Mouse (Mus musculus): Measurements from ENCODE around the gene Gng8.
A peak's percentile ranks its signal among the peaks of the same experiment; 100 is the strongest.

Gng8 gene

DNA sequence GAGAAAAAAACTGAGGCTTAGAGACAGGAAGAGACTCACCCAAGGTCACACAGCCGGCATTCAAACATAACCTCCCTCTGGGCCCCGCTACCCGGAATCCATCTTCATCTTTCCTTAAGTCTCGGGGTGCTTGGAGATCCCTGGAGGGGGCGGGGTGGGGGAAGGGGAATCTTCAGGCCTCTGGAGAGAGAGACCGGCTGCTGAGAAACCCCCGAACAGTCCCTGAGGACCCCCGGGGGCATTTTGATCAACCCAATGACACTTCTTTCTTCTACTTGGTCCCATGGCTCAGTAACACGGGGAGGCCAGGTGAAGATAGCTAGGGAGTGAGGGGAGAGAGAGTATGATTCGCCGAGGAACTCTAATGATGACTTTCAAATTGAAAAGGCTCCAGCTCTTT lies 15.6 kb upstream of the Gng8 start:
- no peak for DNase-seq (ENCODE audit: low read depth, low spot score)

DNA sequence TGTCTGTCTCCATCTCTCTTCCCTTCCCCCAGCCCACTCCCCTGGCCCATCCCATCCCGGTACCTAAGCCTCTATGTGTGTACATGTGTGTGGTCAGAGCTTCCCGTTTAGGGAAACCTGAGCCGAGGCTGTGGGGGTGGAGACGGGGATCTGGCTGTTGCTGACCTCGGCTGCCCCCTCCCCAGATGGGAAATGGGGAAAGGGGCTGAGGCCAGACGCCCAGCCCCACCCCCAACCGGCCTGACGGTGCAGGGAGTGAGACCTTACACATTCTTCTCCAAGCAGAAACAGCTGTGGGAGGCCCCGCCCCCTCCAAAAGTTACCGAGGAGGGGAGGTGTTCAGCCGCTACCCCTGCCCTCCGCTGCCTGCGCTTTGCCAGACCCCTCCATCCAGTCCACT lies 15.0 kb upstream of the Gng8 start:
- DNase-seq (ENCODE audit: low read depth, low spot score), result no peak

DNA sequence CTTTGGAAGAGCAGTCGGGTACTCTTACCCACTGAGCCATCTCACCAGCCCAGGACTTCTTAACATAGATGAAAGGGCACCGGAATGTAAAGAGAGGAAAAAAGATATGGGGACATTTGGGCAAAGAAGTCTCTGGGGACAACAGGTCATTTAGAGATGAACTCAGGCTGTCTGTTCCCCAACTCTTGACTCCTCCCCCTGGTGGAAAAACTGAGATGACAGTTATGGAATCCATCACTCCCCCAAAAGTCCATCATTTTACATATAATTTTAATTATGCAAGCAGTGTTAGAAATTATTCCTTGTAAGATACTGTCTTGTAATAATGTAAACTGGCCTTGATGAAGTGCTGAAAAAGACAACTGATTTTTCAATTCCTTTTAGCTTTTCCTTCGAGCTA lies 13.9 kb upstream of the Gng8 start:
- no peak for DNase-seq (ENCODE audit: low read depth, low spot score)

DNA sequence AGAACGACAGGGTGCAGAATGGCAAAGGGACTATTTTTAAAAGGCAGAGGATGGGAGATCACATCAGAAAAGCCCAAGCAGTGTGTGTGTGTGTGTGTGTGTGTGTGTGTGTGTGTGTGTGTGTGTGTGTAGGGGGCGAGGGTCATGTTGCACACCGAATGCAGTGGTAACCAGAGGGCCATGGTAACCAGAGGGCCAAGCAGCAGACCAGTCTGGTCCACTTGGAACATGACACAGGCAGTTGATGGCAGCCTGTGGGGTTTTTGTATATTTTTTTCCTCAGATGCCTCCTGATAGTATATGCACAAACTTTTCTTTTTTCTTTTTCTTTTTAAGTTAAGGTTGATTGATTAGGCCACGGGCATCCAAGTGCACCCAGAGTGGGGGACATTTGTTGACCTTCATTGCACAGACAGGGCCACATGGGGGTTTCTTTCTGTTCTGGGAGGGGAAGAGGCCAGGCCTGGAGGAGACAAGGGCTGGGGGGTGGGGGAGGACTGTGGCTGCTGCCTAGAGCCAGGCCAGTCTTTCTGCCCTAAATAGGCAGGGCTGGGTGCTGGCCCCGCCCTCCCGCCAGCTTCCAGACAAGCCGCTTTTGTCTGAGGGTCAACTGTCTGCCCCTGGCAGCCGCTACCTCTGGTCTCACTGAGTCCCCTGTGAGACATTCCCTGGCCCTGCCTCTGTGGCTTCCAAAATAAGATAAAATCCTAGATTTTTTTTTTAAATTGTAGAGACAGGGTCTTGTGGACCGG lies 11.6 kb upstream of the Gng8 start:
- DNase-seq (ENCODE audit: low read depth, low spot score), result peak; percentile 46

DNA sequence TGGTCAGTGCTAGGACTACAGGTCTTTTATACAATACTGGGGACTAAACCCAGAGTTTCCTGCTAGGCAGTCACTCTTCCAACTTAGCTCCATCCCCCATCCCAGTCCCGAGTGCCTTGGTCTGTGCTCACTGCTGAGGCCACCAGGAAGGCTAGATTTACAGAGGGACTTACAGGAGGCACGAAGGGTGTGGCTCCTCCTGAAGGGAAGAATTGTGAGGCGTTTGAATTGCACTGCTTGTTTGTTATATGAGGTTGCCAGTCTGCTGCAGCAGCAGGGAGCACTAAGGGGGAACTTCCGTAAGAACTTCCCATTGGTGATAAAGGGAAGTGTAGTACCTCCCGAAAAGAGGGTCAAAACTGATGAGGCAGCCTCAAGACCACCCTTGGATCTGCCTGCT lies 11.0 kb upstream of the Gng8 start:
- no peak for DNase-seq (ENCODE audit: low read depth, low spot score)

DNA sequence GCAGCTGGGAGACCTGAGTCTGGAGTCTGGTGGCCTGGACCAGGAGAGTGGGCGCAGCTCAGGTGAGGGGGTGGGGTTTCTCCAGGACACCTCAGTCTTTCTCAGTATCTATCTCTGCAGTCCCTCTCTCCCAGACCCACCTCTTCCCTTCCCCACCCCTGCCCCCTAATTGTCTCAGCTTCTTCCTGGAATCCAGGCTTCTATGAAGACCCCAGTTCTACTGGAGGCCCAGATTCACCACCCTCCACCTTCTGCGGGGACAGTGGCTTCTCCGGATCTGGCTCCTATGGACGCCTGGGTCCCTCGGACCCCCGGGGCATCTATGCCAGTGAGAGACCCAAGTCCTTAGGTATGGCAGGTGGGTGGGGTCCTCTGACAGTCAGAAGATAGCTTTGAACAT lies 8.4 kb upstream of the Gng8 start:
- DNase-seq (ENCODE audit: low read depth, low spot score), result no peak

DNA sequence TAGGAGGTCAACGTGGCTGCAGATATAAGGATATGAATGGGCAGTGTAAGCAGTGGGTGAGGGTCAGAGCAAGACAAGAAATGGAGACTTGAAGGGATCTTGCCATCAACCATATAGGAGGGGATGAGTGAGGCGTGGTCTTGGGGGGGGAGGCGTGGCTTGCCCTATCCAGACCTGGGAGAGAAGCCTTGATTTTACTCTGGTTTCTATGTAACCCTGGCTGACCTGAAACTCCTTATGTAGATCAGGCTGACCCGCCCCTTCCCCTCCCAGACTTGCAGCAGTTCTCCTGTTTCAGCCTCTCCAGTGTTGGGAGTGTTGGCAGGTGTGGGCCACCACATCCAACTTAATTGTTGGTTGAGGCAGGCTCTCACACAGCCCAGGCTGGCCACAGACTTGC lies 7.3 kb upstream of the Gng8 start:
- no peak for DNase-seq (ENCODE audit: low read depth, low spot score)

DNA sequence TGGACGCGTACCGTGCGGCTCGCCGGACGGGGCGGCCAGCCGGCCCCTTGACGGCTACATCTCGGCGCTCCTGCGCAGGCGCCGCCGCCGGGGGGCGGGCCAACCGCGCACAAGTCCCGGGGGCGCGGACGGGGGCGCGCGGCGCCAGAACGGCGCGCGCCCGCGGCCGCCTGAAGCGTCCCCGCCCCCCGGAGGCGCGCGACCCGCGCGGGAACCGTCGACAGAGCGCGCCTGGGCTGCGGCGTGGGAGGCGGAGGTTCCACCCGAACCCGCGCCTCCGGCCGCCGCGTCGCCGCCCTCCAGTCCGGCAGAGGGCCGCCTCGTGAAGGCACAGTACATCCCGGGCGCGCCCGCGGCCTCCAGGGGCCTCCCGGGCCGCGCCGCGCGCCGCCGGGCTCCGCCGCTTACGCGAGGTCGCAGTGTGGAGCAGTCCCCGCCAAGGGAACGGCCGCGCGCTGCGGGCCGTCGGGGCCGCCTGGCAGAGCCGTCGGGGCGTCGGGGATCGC lies 6.3 kb upstream of the Gng8 start:
- DNase-seq (ENCODE audit: low read depth, low spot score), result no peak

DNA sequence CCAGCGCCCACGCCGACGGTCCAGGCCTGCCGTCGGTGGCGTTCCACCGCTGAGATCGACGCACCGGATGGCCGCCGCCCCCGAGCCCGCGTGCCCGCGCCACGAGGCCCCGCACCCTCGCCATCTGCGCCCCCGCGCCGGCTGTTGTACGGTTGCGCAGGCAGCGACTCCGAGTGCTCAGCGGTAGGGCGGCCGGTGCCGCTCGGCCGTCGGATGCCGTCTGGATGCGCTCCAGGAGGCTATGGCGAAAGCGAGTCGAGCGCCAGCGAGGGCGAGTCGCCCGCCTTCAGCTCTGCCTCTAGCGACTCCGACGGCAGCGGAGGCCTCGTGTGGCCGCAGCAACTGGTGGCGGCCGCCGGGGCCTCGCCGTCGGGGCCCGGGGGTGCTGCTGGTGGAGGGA lies 5.7 kb upstream of the Gng8 start:
- DNase-seq (ENCODE audit: low read depth, low spot score), result no peak

DNA sequence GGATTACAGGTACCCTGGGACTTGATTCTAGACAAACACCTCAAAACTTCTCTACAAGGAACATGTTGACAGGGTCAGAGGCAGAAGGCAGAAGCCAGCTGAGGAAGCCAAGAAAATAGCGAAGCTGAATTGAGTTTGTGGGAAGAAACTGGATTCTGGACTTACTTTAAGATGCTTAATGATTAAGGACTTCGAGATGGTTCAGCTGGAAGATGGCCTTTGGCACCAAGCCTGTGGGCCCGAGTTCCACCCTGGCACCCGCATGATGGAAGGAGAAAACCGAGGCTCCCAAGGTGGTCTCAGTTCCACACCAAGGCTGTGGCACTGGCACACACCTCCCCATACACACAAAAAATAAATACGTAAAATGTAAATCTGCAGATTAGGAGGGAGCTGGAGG lies 1.1 kb upstream of the Gng8 start:
- DNase-seq (ENCODE audit: low read depth, low spot score), result no peak

DNA sequence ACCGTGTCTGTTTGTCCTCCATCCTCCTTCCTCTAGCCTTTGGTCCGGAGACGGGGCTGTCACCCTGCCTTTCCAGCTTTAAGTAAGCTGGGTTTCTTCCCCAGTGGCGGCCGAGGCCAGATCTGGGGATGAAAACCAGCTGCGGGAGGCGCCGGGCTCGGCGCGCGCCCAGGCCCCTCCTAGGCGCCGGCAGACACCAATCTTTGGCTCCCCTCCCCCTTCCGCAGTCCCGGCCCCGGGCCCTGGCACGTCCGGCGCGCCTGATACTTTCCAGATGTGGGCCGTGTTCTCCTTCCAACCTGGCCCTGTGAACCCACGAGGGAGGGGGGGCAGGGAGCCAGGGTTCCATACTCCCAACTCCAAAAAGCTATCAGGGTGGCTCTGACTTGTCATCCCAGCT lies 642 bp upstream of the Gng8 start:
- no peak for DNase-seq (ENCODE audit: low read depth, low spot score)

DNA sequence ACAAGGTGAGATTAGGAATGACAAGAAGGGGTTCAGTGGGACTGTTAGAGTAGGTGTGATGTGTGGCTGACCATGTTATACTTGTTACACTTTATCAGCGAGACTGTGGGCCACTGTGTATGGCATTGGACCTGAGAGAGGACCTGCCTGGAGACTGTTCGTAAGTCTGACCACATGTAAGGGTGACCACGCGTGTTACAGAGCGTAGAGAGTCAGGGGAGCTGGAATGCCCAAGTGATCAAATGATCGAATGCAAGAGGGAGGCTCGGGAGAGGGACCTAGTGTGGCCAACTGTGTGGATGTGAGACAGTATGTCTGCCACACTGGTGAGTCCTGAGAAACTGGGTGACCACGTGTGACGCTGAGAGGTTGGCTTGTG lies 755 bp downstream of the Gng8 start:
- DNase-seq (ENCODE audit: low read depth, low spot score), result no peak

DNA sequence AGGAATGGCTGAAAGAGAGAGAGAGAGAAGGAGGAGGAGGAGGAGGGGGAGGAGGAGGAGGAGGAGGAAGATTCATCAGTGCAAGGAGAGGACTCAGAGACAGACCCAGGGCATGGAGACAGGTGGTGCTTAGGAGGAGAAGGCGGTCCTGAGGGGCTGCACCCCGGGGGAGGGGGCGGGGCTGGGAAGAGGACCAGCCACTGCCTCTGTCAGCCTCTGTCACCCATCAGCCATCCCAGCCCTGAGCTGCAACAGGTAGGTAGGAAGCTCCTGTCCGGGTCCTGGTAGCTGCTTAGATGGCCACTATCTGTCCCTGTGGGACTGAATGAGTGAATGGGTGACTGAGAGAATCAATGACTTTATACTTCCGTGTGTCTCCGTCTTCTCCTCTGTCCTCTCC lies 2.0 kb downstream of the Gng8 start:
- no peak for DNase-seq (ENCODE audit: low read depth, low spot score)

DNA sequence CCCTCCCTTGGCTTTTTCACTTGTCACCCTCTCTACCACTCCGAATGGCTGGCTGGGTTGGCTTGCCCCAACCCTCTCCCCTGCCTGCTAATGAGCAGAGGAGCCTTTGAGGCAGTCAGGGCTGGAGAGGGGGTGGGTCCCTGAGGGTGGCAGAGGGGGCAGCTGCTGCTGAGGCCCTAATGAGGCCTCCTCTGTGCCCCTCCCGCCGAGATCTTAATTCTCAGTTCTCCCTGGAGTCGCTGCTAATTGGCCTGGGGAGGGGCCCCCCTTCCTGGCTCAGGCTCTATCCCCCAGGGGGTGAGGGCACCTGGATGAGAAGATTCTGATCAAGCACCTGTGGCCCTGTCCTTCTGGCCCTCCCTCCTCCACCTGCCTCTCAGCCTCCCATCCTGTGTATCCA lies 2.7 kb downstream of the Gng8 start:
- DNase-seq (ENCODE audit: low read depth, low spot score), result no peak

DNA sequence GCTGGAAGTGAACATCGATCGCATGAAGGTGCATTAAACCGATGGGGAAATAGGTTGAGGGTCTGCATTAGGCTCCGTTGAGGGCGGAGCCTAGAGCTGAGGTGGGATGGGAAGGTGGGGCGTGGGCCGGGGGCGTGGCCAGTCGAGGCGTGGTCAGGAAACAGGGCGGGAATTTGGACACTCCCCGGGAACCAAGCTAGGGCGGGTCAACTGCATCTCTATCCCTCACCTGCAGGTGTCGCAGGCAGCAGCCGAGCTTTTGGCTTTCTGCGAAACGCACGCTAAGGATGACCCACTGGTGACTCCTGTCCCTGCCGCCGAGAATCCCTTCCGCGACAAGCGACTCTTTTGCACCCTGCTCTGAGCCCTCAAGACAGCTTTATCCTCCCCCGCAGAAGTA lies 3.4 kb downstream of the Gng8 start:
- DNase-seq (ENCODE audit: low read depth, low spot score), result peak; percentile 67

DNA sequence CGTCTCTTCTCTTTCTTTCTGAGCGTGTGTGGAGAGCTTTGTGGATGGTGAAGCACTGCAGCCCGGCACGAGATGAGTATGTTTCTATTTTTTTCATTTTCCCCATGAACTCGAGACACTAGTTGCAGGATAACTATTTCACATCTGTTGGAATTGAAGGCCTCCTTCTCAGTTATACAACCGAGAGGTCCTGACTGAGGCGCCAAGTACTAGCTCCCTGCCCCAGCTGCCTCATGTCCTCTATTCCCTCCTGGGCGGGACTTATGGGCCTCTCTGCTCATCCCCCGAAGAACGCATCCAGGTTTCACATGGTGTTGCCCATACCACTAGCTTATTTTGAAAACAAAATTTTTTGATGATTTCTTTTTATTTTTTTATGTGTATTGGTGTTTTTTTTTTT lies 3.9 kb downstream of the Gng8 start:
- no peak for DNase-seq (ENCODE audit: low read depth, low spot score)

DNA sequence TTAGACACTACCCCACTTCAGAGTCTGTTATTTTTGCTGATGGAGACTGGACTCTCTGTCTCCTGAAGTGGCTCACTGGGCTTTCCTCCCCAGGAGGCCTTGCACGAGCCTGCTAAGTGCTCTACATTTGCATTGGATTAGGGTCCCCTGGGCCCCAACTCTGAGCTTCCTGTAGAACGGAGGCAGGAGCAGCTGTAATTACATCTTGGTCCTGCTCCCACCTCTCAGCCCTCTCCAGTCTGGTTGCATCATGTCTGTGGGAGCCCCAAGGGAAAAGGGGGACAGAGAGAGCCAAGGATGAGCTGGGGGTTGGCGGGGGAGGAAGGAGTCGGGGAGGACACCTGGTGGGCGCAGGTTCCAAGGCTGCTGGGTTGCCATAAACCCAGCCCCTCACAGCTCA lies 8.9 kb downstream of the Gng8 start:
- no peak for DNase-seq (ENCODE audit: low read depth, low spot score)

DNA sequence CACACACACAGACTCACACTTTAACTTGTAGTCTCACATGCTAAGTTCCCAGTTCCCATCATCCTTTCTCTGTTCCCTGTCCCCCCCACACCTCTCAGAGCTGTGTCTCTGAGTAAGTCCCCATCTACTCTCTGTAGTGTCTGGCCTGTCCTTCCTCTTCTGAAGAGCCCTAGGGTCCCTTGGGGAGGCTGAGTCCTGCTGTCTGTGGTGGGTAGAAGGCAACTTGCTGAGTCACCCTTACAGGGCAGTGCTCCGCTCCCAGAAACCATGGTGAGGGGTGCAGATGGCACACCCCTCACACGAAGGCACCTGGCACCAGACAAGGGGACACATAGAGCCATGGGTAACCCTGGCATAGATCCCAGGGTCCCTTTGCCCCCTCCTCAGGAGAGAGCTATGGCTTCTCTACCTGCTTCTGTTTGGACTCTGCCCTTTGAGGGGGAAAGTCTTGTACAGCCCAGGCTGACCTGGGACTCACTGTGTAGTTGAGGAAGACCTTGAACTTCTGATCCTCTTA lies 11.9 kb downstream of the Gng8 start:
- DNase-seq (ENCODE audit: low read depth, low spot score), result no peak

DNA sequence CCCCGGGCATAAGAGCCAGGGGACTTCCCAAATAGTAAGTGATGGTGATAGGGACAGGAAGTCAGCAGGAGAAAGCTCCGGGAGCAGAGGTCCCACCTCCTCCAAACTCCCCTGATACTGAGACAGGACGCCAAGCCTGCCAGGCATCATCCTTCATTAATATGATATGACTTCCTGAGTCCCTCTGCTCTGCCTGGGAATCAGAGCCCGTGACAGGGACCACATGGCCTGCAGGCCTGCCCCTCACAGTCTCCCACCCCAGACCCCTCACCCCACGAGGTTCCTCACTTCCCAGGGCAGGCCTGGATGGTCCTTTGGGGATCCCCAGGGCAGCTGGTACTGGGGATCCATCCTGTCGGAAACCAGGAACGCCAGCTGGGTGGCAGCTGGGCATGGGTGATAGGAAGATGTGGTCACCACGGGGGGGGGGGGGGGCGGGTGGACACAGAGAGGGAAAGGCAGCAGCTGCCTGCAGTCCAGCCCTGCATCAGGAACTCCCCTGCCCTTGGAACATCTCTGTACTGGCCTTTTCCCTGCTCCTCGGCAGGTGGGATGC lies 12.6 kb downstream of the Gng8 start:
- DNase-seq (ENCODE audit: low read depth, low spot score), result no peak

DNA sequence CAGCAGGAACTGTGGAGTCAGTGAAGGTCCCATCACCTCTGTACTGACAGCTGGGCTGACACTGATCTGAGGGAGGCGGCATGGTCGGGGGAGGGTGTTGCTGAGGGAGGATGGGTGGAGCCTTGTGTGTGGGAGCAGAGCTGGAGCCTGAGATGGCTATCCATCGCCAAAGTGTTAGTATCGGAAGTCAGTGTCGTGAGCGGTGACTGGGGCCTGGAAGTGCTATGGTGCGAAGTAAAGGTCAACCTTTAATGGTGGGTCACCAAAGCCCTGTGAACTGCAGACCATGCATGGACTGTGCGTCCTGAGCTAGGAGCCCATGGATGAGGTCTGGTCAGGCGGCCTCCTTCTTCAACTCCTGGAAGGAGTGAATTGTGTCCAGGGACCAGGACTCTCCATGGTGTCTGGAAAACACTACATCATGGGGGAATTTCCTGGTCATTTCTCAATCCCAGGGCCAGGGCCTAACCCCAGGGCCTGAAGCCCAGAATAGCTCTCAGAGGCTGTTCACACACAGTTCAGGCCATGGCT lies 14.0 kb downstream of the Gng8 start:
- DNase-seq (ENCODE audit: low read depth, low spot score), result no peak

DNA sequence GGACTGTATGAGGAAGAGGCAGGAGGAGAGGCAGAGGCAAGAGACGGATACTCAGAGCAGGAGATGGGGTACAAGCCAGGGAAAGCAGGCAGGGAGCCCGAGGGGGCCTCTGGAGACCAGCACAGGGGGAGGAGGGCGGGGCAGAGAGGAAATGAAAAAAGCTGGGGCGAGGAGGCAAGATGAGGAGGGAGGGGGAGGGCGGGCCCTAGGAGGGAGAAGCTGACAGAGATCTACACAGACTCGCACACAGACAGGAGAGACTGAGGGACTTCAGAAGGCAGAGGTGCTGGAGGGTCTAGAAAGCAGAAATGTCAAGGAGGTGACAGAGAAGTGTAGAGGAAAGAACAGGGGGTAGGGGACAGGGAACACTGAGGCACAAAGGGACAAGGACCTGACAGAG lies 14.7 kb downstream of the Gng8 start, which contains the start of gene Ptgir:
Gene Ptgir (plus strand): TSS at position 210 of the 400 bp plus-strand sequence.
- no peak for DNase-seq (ENCODE audit: low read depth, low spot score)

DNA sequence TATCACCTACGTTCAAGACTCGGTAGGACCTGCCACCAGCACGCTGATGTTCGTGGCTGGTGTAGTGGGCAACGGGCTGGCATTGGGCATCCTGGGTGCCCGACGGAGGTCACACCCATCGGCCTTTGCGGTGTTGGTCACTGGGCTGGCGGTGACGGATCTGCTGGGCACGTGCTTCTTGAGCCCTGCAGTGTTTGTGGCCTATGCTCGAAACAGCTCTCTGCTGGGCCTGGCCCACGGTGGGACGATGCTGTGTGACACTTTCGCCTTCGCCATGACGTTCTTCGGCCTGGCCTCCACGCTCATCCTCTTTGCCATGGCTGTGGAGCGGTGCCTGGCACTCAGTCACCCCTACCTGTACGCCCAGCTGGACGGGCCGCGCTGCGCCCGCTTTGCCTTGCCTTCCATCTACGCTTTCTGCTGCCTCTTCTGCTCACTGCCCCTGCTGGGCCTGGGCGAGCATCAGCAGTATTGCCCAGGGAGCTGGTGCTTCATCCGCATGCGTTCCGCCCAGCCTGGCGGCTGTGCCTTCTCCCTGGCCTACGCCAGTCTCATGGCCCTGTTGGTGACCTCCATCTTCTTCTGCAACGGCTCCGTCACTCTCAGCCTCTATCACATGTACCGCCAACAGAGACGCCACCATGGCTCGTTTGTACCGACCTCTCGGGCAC lies 15.4 kb downstream of the Gng8 start:
- no peak for DNase-seq (ENCODE audit: low read depth, low spot score)

DNA sequence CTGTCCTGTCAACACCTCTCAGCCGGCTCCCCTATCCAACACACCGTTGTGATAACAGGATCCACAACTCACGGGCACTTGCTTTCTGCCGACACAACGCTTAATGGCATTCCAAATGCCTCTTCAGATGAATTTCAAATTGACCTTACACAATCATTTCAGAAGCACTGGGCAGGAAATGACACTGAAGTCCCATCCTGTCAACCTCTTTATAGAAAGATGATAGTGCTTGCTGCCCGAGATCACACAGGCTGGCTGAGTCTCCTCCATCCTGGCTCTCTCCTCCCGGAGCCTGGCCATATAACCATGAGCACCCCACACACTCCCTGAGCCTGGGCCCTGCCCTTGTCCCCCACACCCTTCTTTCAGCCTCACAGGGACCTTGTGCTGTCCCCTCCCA lies 16.3 kb downstream of the Gng8 start:
- DNase-seq (ENCODE audit: low read depth, low spot score), result no peak
